Mouse (Mus musculus): ENCODE data around the gene Smco3. TPM values are rescaled to one million over a fixed set of nuclear protein-coding genes. Genes with fewer than 3 reads are reported as not detected.

Smco3 gene
- polyA plus RNA-seq, 1 experiment from 2014 or later: 0.19 TPM

- Histone ChIP-seq H3K27ac (no peak within 1 kb of the TSS), H3K27me3 (no peaks in the 10 kb centered on the region), H3K4me2 (no peak within 1 kb of the TSS), H3K36me3 (no peaks in the 10 kb centered on the region), H3K9me3 (no peaks in the 10 kb centered on the region), H3K4me1 (replicated peaks) (no peaks in the 10 kb centered on the region), H3K9ac (no peak within 1 kb of the TSS), H3K4me3 (no peak within 1 kb of the TSS)
- ATAC-seq (ENCODE audit: low FRiP score): no peak
- 87% methylated on average over 20 of the region's 20 CpGs for WGBS
Measured at GRCm38 (mm10) chr6:136781377-136781986, 53.8 kb downstream of the Smco3 start, which contains the start of gene Gucy2c. Gene Gucy2c (minus strand): TSS chr6:136781765.

Small RNAs within 50 kb of the gene (microRNA-seq; reads per million reads assigned to microRNA genes)
- not detected for gene Gm44364

Other genes starting within 250 kb of the Smco3 start
- gene Plbd1, start 173.5 kb downstream of the Smco3 start, polyA plus RNA-seq (2015; fragmentation: Nextera tagmentation; extraction: Ambion mirVana): 1.4 and 1.8 TPM in 2 replicates
- gene Gucy2c, start 53.7 kb downstream of the Smco3 start, polyA plus RNA-seq (2015; fragmentation: Nextera tagmentation; extraction: Ambion mirVana): 0.09 and 0.17 TPM in 2 replicates
- 0.65 and 0.90 TPM in 2 replicates for gene Hist4h4, start 31.0 kb downstream of the Smco3 start, polyA plus RNA-seq (2015; fragmentation: Nextera tagmentation; extraction: Ambion mirVana)
- gene H2afj, start 27.2 kb downstream of the Smco3 start, polyA plus RNA-seq (2015; fragmentation: Nextera tagmentation; extraction: Ambion mirVana): 116 and 125 TPM in 2 replicates
- 1.5 and 2.8 TPM in 2 replicates for gene BC049715, start 7.8 kb downstream of the Smco3 start, polyA plus RNA-seq (2015; fragmentation: Nextera tagmentation; extraction: Ambion mirVana)
- 80.1 and 82.5 TPM in 2 replicates for gene Wbp11, start 7.2 kb downstream of the Smco3 start, polyA plus RNA-seq (2015; fragmentation: Nextera tagmentation; extraction: Ambion mirVana)
- gene Art4, start 22.3 kb upstream of the Smco3 start, polyA plus RNA-seq (2015; fragmentation: Nextera tagmentation; extraction: Ambion mirVana): 0.13 and 0.39 TPM in 2 replicates
- 13.6 and 16.2 TPM in 2 replicates for gene Mgp, start 40.4 kb upstream of the Smco3 start, polyA plus RNA-seq (2015; fragmentation: Nextera tagmentation; extraction: Ambion mirVana)
- not detected in 2 replicates for gene Erp27, start 86.7 kb upstream of the Smco3 start, polyA plus RNA-seq (2015; fragmentation: Nextera tagmentation; extraction: Ambion mirVana)
- not detected in 2 replicates for gene Pde6h, start 88.4 kb upstream of the Smco3 start, polyA plus RNA-seq (2015; fragmentation: Nextera tagmentation; extraction: Ambion mirVana)
- gene Arhgdib, start 106.4 kb upstream of the Smco3 start, polyA plus RNA-seq (2015; fragmentation: Nextera tagmentation; extraction: Ambion mirVana): 16.7 and 19.2 TPM in 2 replicates

Data from hindbrain, embryonic 13.5 days (tissue).